Mouse (Mus musculus) adipocyte (in vitro differentiated cells): Measurements from ENCODE around the gene Gm3002.
"Not testable (repeated sequence)": the region's sequence is repeated elsewhere in the genome, so short reads cannot be mapped to it uniquely, and the experiment has no call there.

Source experiments
- DNase-seq: peaks from one replicate; pipeline ENCODE4 v3.0.0-alpha.2; 2016; ENCODE audit warnings: low spot score

The Gm3002 gene

GRCm38 (mm10) chr14:3809774-3810173 is at the start of gene Gm3002:
TSS of gene Gm3002 (plus strand) at chr14:3810074.
- not testable (repeated sequence) for DNase-seq

GRCm38 (mm10) chr14:3845945-3846344 is 36.1 kb downstream of the Gm3002 start, which contains the start of gene Gm3033:
TSS of gene Gm3033 (plus strand) at chr14:3846245.
- not testable (repeated sequence) for DNase-seq

- not testable (repeated sequence) for DNase-seq
Measured at GRCm38 (mm10) chr14:3883872-3884271, 74.0 kb downstream of the Gm3002 start, which contains the start of gene Gm2916. TSS of gene Gm2916 (plus strand) at chr14:3884172.

- not testable (repeated sequence) for DNase-seq
Measured at GRCm38 (mm10) chr14:3931456-3931855, 121.6 kb downstream of the Gm3002 start, which contains the start of gene Gm3029. TSS of gene Gm3029 (plus strand) at chr14:3931756.

GRCm38 (mm10) chr14:3963247-3963646 is 153.4 kb downstream of the Gm3002 start, which contains the start of gene Gm3095:
TSS of gene Gm3095 (plus strand) at chr14:3963547.
- DNase-seq: not testable (repeated sequence)

- DNase-seq: not testable (repeated sequence)
Measured at GRCm38 (mm10) chr14:3998094-3998493, 188.2 kb downstream of the Gm3002 start, which contains the start of gene Gm3099. TSS of gene Gm3099 (plus strand) at chr14:3998394.
